Mouse (Mus musculus) midbrain, embryonic 14.5 days (tissue): Measurements from ENCODE around the gene Tiam1. TPM values are rescaled to one million over a fixed set of nuclear protein-coding genes. Genes with fewer than 3 reads are reported as not detected.
A peak's percentile ranks its signal among the peaks of the same experiment; 100 is the strongest.

Source experiments
- ATAC-seq: fragments of 200-750 bp; cut with Nextera tagmentation; 2 replicates; pipeline ENCODE4 v1.8.0; 2017; ENCODE audit warnings: moderate number of reproducible peaks, moderate library complexity; ENCODE audit not compliant: low FRiP score, low TSS enrichment
- DNase-seq: peaks from one replicate; pipeline ENCODE4 v3.0.0-alpha.2; 2015
- H3K27ac ChIP-seq: fragments of 300-500 bp; sonication (generic); replicated peaks from 2 replicates; pipeline ENCODE4 v1.5.1; 2014; ENCODE audit warnings: mild to moderate bottlenecking, low read depth, low read length, moderate library complexity
- H3K27me3 ChIP-seq: fragments of 300-500 bp; sonication (generic); 2 replicates; pipeline ENCODE4 v1.6.1; 2014; ENCODE audit warnings: low read length, control low read depth, mixed read lengths; ENCODE audit not compliant: control insufficient read depth, insufficient read depth
- H3K36me3 ChIP-seq: fragments of 300-500 bp; sonication (generic); 2 replicates; pipeline ENCODE4 v1.6.1; 2014; ENCODE audit warnings: low read length, control low read depth; ENCODE audit not compliant: control insufficient read depth, insufficient read depth
- H3K4me1 ChIP-seq: fragments of 300-500 bp; sonication (generic); 2 replicates; pipeline ENCODE4 v1.6.1; 2014; ENCODE audit warnings: mild to moderate bottlenecking, antibody characterized with exemption, low read length, control low read depth; ENCODE audit not compliant: control insufficient read depth, insufficient read depth
- H3K4me2 ChIP-seq: fragments of 300-500 bp; sonication (generic); 2 replicates; pipeline ENCODE4 v1.6.1; 2014; ENCODE audit warnings: mild to moderate bottlenecking, low read length, moderate library complexity
- H3K4me3 ChIP-seq: fragments of 300-500 bp; sonication (generic); replicated peaks from 2 replicates; pipeline ENCODE4 v1.5.1; 2014; ENCODE audit warnings: low read depth, low read length
- H3K9ac ChIP-seq: fragments of 300-500 bp; sonication (generic); replicated peaks from 2 replicates; pipeline ENCODE4 v1.6.1; 2014; ENCODE audit warnings: mild to moderate bottlenecking, low read length, moderate library complexity
- H3K9me3 ChIP-seq: fragments of 300-500 bp; sonication (generic); 2 replicates; pipeline ENCODE4 v1.6.1; 2016; ENCODE audit warnings: low read length, control low read depth, mixed read lengths; ENCODE audit not compliant: control insufficient read depth
- WGBS: fragments of 180-500 bp; shearing (Covaris S2); extraction: QIAGEN DNeasy Blood & Tissue Kit; methylation state at CpG from one replicate; pipeline ENCODE4 v1.1.7; 2014; 5-methylcytosine and 5-hydroxymethylcytosine counted together
- polyA plus RNA-seq: library from polyadenylated mRNA; unstranded; fragments of >200 nt; fragmentation: Nextera tagmentation; extraction: Ambion mirVana; gene quantifications from 2 replicates; pipeline ENCODE4 v1.2.1, GENCODE M21; 2014

Gene Tiam1
- polyA plus RNA-seq, 1 experiment from 2014 or later, result 34.6 TPM

GRCm38 (mm10) chr16:89935398-89935797 lies 208.2 kb downstream of the Tiam1 start:
- Histone ChIP-seq H3K9ac (no peak overlapping the region), H3K27me3 (no peaks in the 10 kb centered on the region), H3K4me3 (no peak overlapping the region), H3K4me2 (no peak overlapping the region), H3K4me1 (no peaks in the 10 kb centered on the region), H3K9me3 (no peaks in the 10 kb centered on the region), H3K27ac (no peak overlapping the region), H3K36me3 (no peaks in the 10 kb centered on the region)
- no peak for DNase-seq
- 88% methylated on average over 12 of the region's 12 CpGs for WGBS
- ATAC-seq, result no peak

GRCm38 (mm10) chr16:89934616-89935015 lies 209.0 kb downstream of the Tiam1 start:
- no peak overlapping the region for H3K4me3 ChIP-seq
- no peak overlapping the region for H3K27ac ChIP-seq
- H3K4me1 ChIP-seq, result no peaks in the 10 kb centered on the region
- H3K27me3 ChIP-seq, result no peaks in the 10 kb centered on the region
- H3K9ac ChIP-seq, result no peak overlapping the region
- no peaks in the 10 kb centered on the region for H3K9me3 ChIP-seq
- DNase-seq, result no peak
- ATAC-seq, result no peak
- WGBS, result 58% methylated on average over 10 of the region's 10 CpGs
- H3K36me3 ChIP-seq, result no peaks in the 10 kb centered on the region
- no peak overlapping the region for H3K4me2 ChIP-seq

GRCm38 (mm10) chr16:89933976-89934375 lies 209.6 kb downstream of the Tiam1 start:
- Histone ChIP-seq H3K27ac (no peak overlapping the region), H3K4me2 (no peak overlapping the region), H3K4me1 (no peaks in the 10 kb centered on the region), H3K4me3 (no peak overlapping the region), H3K9me3 (no peaks in the 10 kb centered on the region), H3K36me3 (no peaks in the 10 kb centered on the region), H3K27me3 (no peaks in the 10 kb centered on the region), H3K9ac (no peak overlapping the region)
- ATAC-seq (no peak), DNase-seq (no peak)
- 86% methylated on average over 7 of the region's 7 CpGs for WGBS

GRCm38 (mm10) chr16:89928611-89929010 lies 215.0 kb downstream of the Tiam1 start:
- H3K4me3 ChIP-seq, result no peak overlapping the region
- WGBS, result 88% methylated on average over 7 of the region's 7 CpGs
- DNase-seq, result no peak
- no peaks in the 10 kb centered on the region for H3K27me3 ChIP-seq
- no peak overlapping the region for H3K4me2 ChIP-seq
- no peak overlapping the region for H3K9ac ChIP-seq
- ATAC-seq, result no peak
- H3K9me3 ChIP-seq, result no peaks in the 10 kb centered on the region
- H3K27ac ChIP-seq, result no peak overlapping the region
- no peaks in the 10 kb centered on the region for H3K36me3 ChIP-seq
- peaks cover 8% of the 10 kb centered on the region; the same call in 1 of the 2 replicates for H3K4me1 ChIP-seq

- peak; percentile 73 for DNase-seq
- ATAC-seq, result peak; percentile 44
- no peaks in the 10 kb centered on the region for H3K9me3 ChIP-seq
- no peaks in the 10 kb centered on the region for H3K36me3 ChIP-seq
- H3K27me3 ChIP-seq, result no peaks in the 10 kb centered on the region
- no peak overlapping the region for H3K9ac ChIP-seq
- H3K4me2 ChIP-seq, result no peak overlapping the region
- H3K27ac ChIP-seq, result peak overlapping the region; percentile 45; the same call in 1 of the 2 replicates
- peaks cover 8% of the 10 kb centered on the region; the same call in 1 of the 2 replicates for H3K4me1 ChIP-seq
- H3K4me3 ChIP-seq, result no peak overlapping the region
- 50% methylated on average over 14 of the region's 14 CpGs for WGBS
These were observed 219.2 kb downstream of the Tiam1 start for GRCm38 (mm10) chr16:89924249-89924890.

- no peaks in the 10 kb centered on the region for H3K27me3 ChIP-seq
- DNase-seq (no peak), ATAC-seq (no peak)
- H3K9me3 ChIP-seq, result no peaks in the 10 kb centered on the region
- H3K4me1 ChIP-seq, result peaks cover 8% of the 10 kb centered on the region; the same call in 1 of the 2 replicates
- no peaks in the 10 kb centered on the region for H3K36me3 ChIP-seq
- no peak overlapping the region for H3K4me2 ChIP-seq
- no peak overlapping the region for H3K9ac ChIP-seq
- H3K4me3 ChIP-seq, result no peak overlapping the region
- no peak overlapping the region for H3K27ac ChIP-seq
- WGBS, result 80% methylated on average over 8 of the region's 8 CpGs
These were observed 220.3 kb downstream of the Tiam1 start for GRCm38 (mm10) chr16:89923311-89923710.

- ATAC-seq (no peak), DNase-seq (no peak)
- Histone ChIP-seq H3K9me3 (no peaks in the 10 kb centered on the region), H3K4me1 (peaks cover 8% of the 10 kb centered on the region; the same call in 1 of the 2 replicates), H3K4me3 (no peak overlapping the region), H3K4me2 (no peak overlapping the region), H3K27me3 (no peaks in the 10 kb centered on the region), H3K36me3 (no peaks in the 10 kb centered on the region), H3K27ac (no peak overlapping the region), H3K9ac (no peak overlapping the region)
- 92% methylated on average over 8 of the region's 8 CpGs for WGBS
These were observed 221.1 kb downstream of the Tiam1 start for GRCm38 (mm10) chr16:89922458-89922857.

- Histone ChIP-seq H3K27me3 (no peaks in the 10 kb centered on the region), H3K9ac (no peak overlapping the region), H3K4me1 (peaks cover 8% of the 10 kb centered on the region; the same call in 1 of the 2 replicates), H3K4me2 (no peak overlapping the region), H3K36me3 (no peaks in the 10 kb centered on the region), H3K9me3 (no peaks in the 10 kb centered on the region), H3K4me3 (no peak overlapping the region), H3K27ac (no peak overlapping the region)
- DNase-seq (no peak), ATAC-seq (no peak)
- WGBS, result 81% methylated on average over 14 of the region's 14 CpGs
These were observed 222.2 kb downstream of the Tiam1 start for GRCm38 (mm10) chr16:89921370-89921769.

- Histone ChIP-seq H3K4me2 (no peak overlapping the region), H3K4me3 (no peak overlapping the region), H3K36me3 (no peaks in the 10 kb centered on the region), H3K9ac (no peak overlapping the region), H3K4me1 (peaks cover 8% of the 10 kb centered on the region; the same call in 1 of the 2 replicates), H3K9me3 (no peaks in the 10 kb centered on the region), H3K27ac (no peak overlapping the region), H3K27me3 (no peaks in the 10 kb centered on the region)
- DNase-seq (no peak), ATAC-seq (no peak)
- 74% methylated on average over 8 of the region's 8 CpGs for WGBS
These were observed 223.2 kb downstream of the Tiam1 start for GRCm38 (mm10) chr16:89920417-89920816.
